Mouse (Mus musculus): ENCODE data around the gene Trh.

- TF ChIP-seq CTCF (IDR thresholded peaks at IDR 0.05; ENCODE audit: low read depth) (no peak), EP300 (IDR thresholded peaks at IDR 0.05; ENCODE audit: low read depth) (no peak)
These were observed 22.4 kb downstream of the Trh start for GRCm38 (mm10) chr6:92222021-92222420.
